Mouse (Mus musculus): Measurements from ENCODE around the gene E2f2.

E2f2 gene

GRCm38 (mm10) chr4:136174216-136175193, 2.3 kb downstream of the E2f2 start:
- DNase-seq (ENCODE audit: extremely low spot score, low spot score): no peak

DNA sequence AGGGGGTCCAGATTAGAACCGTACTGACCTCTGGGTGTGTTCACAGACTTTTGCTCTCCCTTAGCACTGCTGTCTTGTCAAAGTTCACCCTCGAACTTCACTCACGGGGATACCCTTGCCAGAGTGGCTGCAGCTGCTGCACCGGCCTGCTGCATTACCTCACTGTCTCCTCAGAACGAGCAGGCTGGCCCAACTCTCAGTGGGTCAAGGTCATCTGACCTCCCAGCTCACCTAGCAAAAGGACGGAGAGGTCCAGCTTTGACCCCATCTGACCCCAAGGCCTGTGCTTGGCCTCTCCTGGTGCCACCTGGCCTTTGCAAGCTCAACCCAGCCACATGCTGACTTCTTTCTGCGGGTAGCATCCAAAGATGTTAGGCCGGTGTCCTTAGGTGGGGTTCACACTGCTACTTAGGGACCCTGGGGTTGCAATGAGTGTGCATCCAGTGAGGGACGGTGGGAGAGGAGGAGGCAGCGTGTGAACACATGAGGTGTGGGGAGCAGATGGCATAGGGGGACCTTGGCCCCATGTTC, 3.9 kb downstream of the E2f2 start:
- DNase-seq (ENCODE audit: extremely low spot score, low spot score): no peak

- no peak for DNase-seq (ENCODE audit: extremely low spot score, low spot score)
Observed at GRCm38 (mm10) chr4:136177244-136177611, 5.0 kb downstream of the E2f2 start.

- no peak for DNase-seq (ENCODE audit: extremely low spot score, low spot score)
Observed at GRCm38 (mm10) chr4:136177612-136178474, 5.6 kb downstream of the E2f2 start.

- no peak for DNase-seq (ENCODE audit: extremely low spot score, low spot score)
Observed at GRCm38 (mm10) chr4:136178475-136178921, 6.3 kb downstream of the E2f2 start.

- no peak for DNase-seq (ENCODE audit: extremely low spot score, low spot score)
Observed at GRCm38 (mm10) chr4:136179456-136179855, 7.3 kb downstream of the E2f2 start.

- DNase-seq (ENCODE audit: extremely low spot score, low spot score): peak; percentile 93
Observed at GRCm38 (mm10) chr4:136179998-136180397, 7.8 kb downstream of the E2f2 start.

GRCm38 (mm10) chr4:136180408-136181330, 8.5 kb downstream of the E2f2 start:
- DNase-seq (ENCODE audit: extremely low spot score, low spot score): no peak

DNA sequence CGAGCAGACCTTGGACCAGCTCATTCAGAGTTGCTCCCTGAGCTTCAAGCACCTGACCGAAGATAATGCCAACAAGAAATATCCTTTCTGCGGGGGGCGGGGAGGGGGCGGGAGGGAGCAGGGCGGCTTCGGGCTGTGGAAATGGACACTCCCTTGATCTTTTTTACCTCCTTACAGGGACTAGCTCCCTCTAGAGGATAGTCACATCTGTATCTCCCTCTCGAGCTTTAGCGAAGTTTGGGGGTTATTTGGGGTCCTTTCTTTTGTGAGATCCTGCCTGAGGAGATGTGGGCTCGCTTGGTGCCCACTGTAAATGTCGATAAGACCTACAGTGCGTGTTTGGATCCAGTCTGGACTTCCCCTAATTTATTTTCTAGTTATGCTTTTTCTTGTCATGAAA, 9.2 kb downstream of the E2f2 start:
- DNase-seq (ENCODE audit: extremely low spot score, low spot score): no peak

DNA sequence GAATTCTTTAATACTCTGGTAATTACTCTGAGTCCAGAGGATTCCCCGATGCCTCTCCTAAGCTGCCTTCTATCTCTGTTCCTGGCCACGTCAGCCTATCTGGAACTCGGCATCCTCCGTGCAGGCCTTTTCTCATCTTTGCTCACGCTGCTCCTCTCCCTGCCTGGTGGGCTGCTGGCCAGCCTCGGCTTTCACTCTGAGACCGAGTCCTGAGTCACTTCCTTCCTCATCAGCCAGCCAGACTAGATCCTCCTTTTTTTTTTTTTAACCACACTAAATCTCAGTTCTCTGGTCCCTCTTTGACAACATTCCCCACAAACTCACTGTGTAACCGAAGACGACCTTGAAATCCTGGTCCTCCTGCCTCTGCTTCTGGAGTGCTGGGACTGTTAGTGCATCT, 13.2 kb downstream of the E2f2 start:
- no peak for DNase-seq (ENCODE audit: extremely low spot score, low spot score)

DNA sequence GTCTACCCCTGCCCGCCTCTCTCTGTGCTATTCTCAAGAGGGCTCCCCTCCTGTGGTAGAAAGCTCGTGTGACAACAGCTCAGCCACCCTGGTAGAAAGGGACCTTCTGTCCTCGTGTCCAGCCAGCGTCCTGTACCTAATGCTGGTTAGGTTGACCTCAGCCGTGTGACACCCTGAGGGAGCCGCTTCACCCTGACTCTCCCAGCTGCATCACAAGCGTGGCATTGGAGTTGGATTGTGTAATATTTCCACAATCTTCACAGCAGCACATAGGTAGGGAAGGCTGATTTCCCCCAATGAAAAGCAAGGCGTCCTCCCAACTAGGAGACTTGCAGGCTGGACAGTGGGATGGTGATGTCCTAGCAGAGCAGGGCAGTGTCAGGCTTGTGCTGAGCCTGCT, 14.1 kb downstream of the E2f2 start:
- no peak for DNase-seq (ENCODE audit: extremely low spot score, low spot score)

DNA sequence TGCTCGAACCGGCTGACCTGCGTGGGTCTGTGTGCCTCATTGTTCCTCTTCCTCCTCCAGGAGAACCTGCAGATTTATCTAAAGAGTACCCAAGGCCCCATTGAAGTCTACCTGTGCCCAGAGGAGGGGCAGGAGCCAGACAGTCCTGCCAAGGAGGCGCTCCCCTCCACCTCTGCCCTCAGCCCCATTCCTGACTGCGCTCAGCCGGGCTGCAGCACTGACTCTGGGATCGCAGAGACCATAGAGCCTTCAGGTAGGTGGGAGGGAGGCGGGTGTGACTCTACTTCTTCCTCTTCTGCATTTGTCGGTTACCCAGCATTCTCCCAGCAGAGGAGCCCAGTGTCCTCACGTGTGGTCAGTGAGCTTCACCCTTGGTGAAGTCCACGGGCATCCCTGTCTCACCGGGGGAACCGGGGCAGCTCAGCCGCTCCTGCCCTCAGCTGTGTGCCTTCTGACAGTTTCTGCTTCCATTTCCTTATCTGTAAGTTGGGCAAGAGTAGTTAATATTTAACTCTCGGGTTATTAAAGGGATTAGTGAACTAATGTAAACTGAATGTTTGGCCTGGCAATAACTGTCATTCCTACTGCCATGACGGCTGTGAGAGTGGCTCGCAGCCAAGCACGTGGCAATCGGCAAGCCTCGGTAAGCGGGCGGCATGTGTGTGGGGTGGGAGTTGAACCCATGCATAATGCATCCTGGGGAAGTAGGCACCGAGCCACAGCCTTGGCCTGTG, 14.7 kb downstream of the E2f2 start:
- no peak for DNase-seq (ENCODE audit: extremely low spot score, low spot score)

GRCm38 (mm10) chr4:136188973-136189737, 17.0 kb downstream of the E2f2 start:
- DNase-seq (ENCODE audit: extremely low spot score, low spot score): no peak

GRCm38 (mm10) chr4:136189912-136190311, 17.7 kb downstream of the E2f2 start:
- DNase-seq (ENCODE audit: extremely low spot score, low spot score): no peak

GRCm38 (mm10) chr4:136193571-136193970, 21.4 kb downstream of the E2f2 start:
- DNase-seq (ENCODE audit: extremely low spot score, low spot score): no peak

DNA sequence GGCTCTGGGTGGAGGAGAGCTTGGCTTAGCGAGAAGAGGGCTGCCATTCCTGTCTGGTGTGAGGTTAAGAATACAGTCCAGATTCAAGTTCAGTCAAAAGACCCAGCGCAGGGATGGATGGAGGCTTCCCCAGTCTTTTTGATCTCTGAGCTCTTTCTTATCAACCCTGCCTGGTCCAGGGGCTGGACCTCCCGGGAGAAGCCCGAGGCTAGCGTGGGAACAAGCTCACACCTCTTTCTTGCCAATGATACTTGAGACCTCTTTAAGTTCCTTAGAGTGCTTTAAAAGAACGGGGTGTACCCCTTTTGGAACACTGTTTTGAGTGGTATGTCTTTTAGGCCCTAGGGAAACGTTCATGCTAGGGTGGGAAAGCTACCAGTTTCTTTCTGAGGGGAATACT, 22.8 kb downstream of the E2f2 start:
- DNase-seq (ENCODE audit: extremely low spot score, low spot score): no peak

DNA sequence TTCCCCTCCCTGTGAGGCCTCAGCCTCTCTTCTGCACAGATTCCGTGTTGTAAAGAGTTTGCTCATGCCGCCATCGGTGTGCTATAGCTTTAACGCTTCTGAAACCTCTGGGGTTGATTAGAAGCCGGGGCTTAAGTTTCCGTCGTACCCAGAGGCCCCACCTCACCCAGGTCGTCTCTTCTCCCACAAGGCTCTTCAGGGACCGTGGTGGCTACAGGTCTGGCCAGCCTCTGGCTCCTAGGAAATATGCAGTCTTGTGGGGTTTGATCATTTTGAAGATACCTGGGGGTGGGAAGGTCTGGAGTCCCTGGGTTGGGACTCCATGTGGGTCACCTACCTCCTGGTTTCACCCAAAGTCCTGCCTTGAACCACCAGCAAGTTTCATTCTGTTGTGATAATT, 23.4 kb downstream of the E2f2 start:
- DNase-seq (ENCODE audit: extremely low spot score, low spot score): no peak

GRCm38 (mm10) chr4:136196201-136196600, 24.0 kb downstream of the E2f2 start:
- DNase-seq (ENCODE audit: extremely low spot score, low spot score): no peak

- DNase-seq (ENCODE audit: extremely low spot score, low spot score): no peak
Observed at GRCm38 (mm10) chr4:136198846-136199245, 26.7 kb downstream of the E2f2 start.
